Mouse (Mus musculus) midbrain, embryonic 11.5 days (tissue): Measurements from ENCODE around the gene Gm973. TPM values are rescaled to one million over a fixed set of nuclear protein-coding genes. Genes with fewer than 3 reads are reported as not detected.
"Not testable (repeated sequence)": the region's sequence is repeated elsewhere in the genome, so short reads cannot be mapped to it uniquely, and the experiment has no call there.

ENCODE experiments used
- ATAC-seq: fragments of 200-750 bp; cut with Nextera tagmentation; 2 replicates; pipeline ENCODE4 v1.8.0; 2017; ENCODE audit warnings: moderate TSS enrichment, moderate library complexity; ENCODE audit not compliant: low FRiP score
- DNase-seq: peaks from one replicate; pipeline ENCODE4 v3.0.0; 2015; ENCODE audit warnings: low spot score; ENCODE audit errors: missing footprints
- H3K27ac ChIP-seq: fragments of 300-500 bp; sonication (generic); 2 replicates; pipeline ENCODE4 v1.5.1; 2014; ENCODE audit warnings: low read depth, low read length
- H3K27me3 ChIP-seq: fragments of 300-500 bp; sonication (generic); 2 replicates; pipeline ENCODE4 v1.6.1; 2014; ENCODE audit warnings: mild to moderate bottlenecking, low read length, moderate library complexity, mixed read lengths; ENCODE audit not compliant: control insufficient read depth, insufficient read depth
- H3K36me3 ChIP-seq: fragments of 300-500 bp; sonication (generic); 2 replicates; pipeline ENCODE4 v1.6.1; 2014; ENCODE audit warnings: mild to moderate bottlenecking, low read length, moderate library complexity, mixed read lengths; ENCODE audit not compliant: control insufficient read depth, insufficient read depth
- H3K4me1 ChIP-seq: fragments of 300-500 bp; sonication (generic); 2 replicates; pipeline ENCODE4 v1.6.1; 2014; ENCODE audit warnings: low read length; ENCODE audit not compliant: control insufficient read depth, insufficient read depth
- H3K4me2 ChIP-seq: fragments of 300-500 bp; sonication (generic); 2 replicates; pipeline ENCODE4 v1.6.1; 2014; ENCODE audit warnings: mild to moderate bottlenecking, moderate library complexity
- H3K4me3 ChIP-seq: fragments of 300-500 bp; sonication (generic); 2 replicates; pipeline ENCODE4 v1.5.1; 2014; ENCODE audit warnings: low read depth, low read length
- H3K9ac ChIP-seq: fragments of 300-500 bp; sonication (generic); 2 replicates; pipeline ENCODE4 v1.6.1; 2014; ENCODE audit warnings: low read length
- H3K9me3 ChIP-seq: fragments of 300-500 bp; sonication (generic); 2 replicates; pipeline ENCODE4 v1.6.1; 2016; ENCODE audit warnings: low read length; ENCODE audit not compliant: control insufficient read depth
- WGBS: fragments of 180-500 bp; shearing (Covaris S2); extraction: QIAGEN DNeasy Blood & Tissue Kit; methylation state at CpG from one replicate; pipeline ENCODE4 v1.1.7; 2014; 5-methylcytosine and 5-hydroxymethylcytosine counted together
- polyA plus RNA-seq: library from polyadenylated mRNA; unstranded; fragments of >200 nt; fragmentation: Nextera tagmentation; extraction: Ambion mirVana; gene quantifications from 2 replicates; pipeline ENCODE4 v1.2.1, GENCODE M21; 2014

Gene Gm973
- polyA plus RNA-seq, 1 experiment from 2014 or later: 7.0 TPM

GRCm38 (mm10) chr1:59610929-59611328 lies 94.9 kb downstream of the Gm973 start:
- no peak overlapping the region for H3K4me3 ChIP-seq
- DNase-seq: no peak
- H3K4me2 ChIP-seq: no peak overlapping the region
- no peaks in the 10 kb centered on the region for H3K9me3 ChIP-seq
- WGBS: 86% methylated on average over 3 of the region's 3 CpGs
- ATAC-seq: no peak
- no peaks in the 10 kb centered on the region for H3K4me1 ChIP-seq
- no peaks in the 10 kb centered on the region for H3K27me3 ChIP-seq
- no peaks in the 10 kb centered on the region for H3K36me3 ChIP-seq
- no peak overlapping the region for H3K9ac ChIP-seq
- no peak overlapping the region for H3K27ac ChIP-seq

DNA sequence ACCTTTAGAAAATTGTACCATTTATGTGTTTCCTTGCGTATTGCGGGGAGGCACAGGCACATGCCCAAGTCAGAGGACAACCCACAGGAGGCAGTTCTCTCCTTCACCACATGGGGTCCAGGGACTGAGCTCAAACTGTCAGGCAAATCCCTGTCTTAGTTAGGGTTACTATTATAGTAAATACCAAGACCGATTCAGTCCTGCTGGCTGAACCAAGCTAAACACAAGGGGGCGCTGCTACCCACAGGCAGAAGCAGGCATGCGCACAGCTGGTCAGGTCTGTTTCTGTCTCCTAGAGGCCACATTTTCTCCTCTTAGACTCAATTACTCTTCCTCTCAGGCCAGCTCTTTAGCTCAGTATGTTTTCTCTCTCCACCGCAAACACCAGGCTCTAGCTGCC lies 97.7 kb downstream of the Gm973 start:
- Histone ChIP-seq H3K36me3 (no peaks in the 10 kb centered on the region), H3K9me3 (no peaks in the 10 kb centered on the region), H3K9ac (no peak overlapping the region), H3K4me2 (no peak overlapping the region), H3K27ac (no peak overlapping the region), H3K4me3 (no peak overlapping the region), H3K4me1 (no peaks in the 10 kb centered on the region), H3K27me3 (no peaks in the 10 kb centered on the region)
- DNase-seq (peak; percentile 91), ATAC-seq (no peak)
- 42% methylated on average over 6 of the region's 6 CpGs for WGBS

GRCm38 (mm10) chr1:59615021-59615420 lies 99.0 kb downstream of the Gm973 start:
- Histone ChIP-seq H3K27me3 (no peaks in the 10 kb centered on the region), H3K4me3 (no peak overlapping the region), H3K9ac (no peak overlapping the region), H3K36me3 (no peaks in the 10 kb centered on the region), H3K4me2 (no peak overlapping the region), H3K4me1 (no peaks in the 10 kb centered on the region), H3K27ac (no peak overlapping the region), H3K9me3 (no peaks in the 10 kb centered on the region)
- ATAC-seq (no peak), DNase-seq (no peak)
- 81% methylated on average over 2 of the region's 2 CpGs for WGBS

- Histone ChIP-seq H3K27ac (no peak overlapping the region), H3K4me3 (no peak overlapping the region), H3K9me3 (no peaks in the 10 kb centered on the region), H3K4me2 (no peak overlapping the region), H3K27me3 (no peaks in the 10 kb centered on the region), H3K36me3 (no peaks in the 10 kb centered on the region), H3K4me1 (no peaks in the 10 kb centered on the region), H3K9ac (no peak overlapping the region)
- WGBS: 94% methylated on average over 10 of the region's 10 CpGs
- ATAC-seq (no peak), DNase-seq (no peak)
Measured at GRCm38 (mm10) chr1:59619201-59619600, 103.1 kb downstream of the Gm973 start.

DNA sequence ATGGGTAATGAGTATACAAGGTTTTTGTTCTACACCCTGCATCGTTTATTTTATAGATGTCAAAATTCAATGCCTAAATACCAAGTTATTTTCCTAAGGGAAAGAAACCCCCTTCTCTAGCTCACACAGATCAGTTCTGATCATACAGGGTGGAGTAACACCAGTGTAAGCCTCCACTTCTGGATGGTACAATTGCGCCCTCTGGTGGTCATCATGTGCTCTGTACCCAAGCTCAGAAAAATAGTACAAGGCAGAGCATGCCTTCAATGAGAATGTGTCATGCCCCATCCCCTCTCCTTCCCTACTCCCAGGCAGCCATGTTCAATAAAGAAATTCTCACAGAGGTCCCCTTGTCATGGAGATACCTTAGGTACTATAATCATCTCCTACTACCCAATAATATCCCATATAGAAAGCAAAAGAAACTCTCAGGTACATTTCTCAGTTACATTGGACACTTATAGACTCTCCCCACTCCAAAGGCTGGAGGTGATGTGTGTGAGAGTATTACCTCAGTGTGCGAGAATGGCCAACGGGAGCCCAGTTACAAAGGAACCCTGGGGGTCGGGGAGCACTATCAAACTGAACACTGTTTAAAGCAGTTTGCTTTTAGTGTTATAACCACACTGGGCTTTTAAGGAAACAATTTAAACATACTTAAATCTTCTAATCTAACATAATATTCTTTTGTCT lies 107.4 kb downstream of the Gm973 start:
- ATAC-seq (peak; percentile 82), DNase-seq (peak; percentile 97)
- WGBS: 29% methylated on average over 5 of the region's 5 CpGs
- H3K9me3 ChIP-seq: no peaks in the 10 kb centered on the region
- H3K27me3 ChIP-seq: no peaks in the 10 kb centered on the region
- no peak overlapping the region for H3K9ac ChIP-seq
- no peak overlapping the region for H3K27ac ChIP-seq
- no peak overlapping the region for H3K4me3 ChIP-seq
- H3K4me2 ChIP-seq: no peak overlapping the region
- H3K36me3 ChIP-seq: no peaks in the 10 kb centered on the region
- H3K4me1 ChIP-seq: no peaks in the 10 kb centered on the region

DNA sequence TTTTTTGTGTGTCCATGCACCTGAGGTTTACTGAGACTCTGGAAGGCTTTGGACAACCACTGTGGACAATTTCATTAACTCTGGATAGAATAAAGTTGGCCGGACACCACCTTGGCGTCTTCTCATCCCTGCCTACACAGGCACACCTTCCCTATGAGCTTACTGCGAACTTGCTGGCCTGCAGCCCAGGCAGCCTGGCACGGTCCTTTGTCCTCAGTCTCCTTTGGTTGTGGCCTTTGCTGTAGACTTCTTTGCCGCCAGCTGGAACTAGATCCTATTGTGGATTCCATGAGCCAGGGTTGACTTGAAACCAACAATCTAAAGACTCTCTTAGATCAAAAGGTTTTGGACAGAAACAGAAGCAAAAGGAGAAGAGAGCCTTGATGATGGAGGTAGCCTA lies 109.3 kb downstream of the Gm973 start:
- H3K9ac ChIP-seq: no peak overlapping the region
- H3K27ac ChIP-seq: no peak overlapping the region
- H3K4me1 ChIP-seq: no peaks in the 10 kb centered on the region
- no peaks in the 10 kb centered on the region for H3K36me3 ChIP-seq
- no peak overlapping the region for H3K4me2 ChIP-seq
- H3K27me3 ChIP-seq: no peaks in the 10 kb centered on the region
- no peak for ATAC-seq
- H3K9me3 ChIP-seq: no peaks in the 10 kb centered on the region
- H3K4me3 ChIP-seq: no peak overlapping the region
- DNase-seq: no peak
- 83% methylated on average over 5 of the region's 5 CpGs for WGBS

- 62% methylated on average over 6 of the region's 6 CpGs for WGBS
- H3K27me3 ChIP-seq: no peaks in the 10 kb centered on the region
- ATAC-seq: no peak
- no peaks in the 10 kb centered on the region for H3K36me3 ChIP-seq
- H3K9me3 ChIP-seq: no peaks in the 10 kb centered on the region
- no peak overlapping the region for H3K4me3 ChIP-seq
- H3K9ac ChIP-seq: no peak overlapping the region
- no peak for DNase-seq
- H3K4me2 ChIP-seq: no peak overlapping the region
- H3K4me1 ChIP-seq: no peaks in the 10 kb centered on the region
- no peak overlapping the region for H3K27ac ChIP-seq
Measured at GRCm38 (mm10) chr1:59629194-59629593, 113.1 kb downstream of the Gm973 start.

DNA sequence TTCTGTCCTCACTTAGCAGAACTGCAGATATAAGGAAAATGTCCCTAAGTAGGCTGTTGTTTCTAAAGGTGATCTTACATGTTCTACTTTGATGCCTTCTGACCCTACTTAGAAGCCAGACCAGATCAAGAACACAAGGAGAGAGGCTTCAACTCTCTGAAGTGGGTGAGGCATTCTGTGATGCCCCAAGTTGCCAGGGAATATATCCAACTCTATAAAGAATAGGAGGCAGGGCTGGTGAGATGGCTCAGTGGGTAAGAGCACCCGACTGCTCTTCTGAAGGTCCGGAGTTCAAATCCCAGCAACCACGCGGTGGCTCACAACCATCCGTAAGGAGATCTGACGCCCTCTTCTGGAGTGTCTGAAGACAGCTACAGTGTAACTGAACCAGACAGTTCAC lies 114.3 kb downstream of the Gm973 start:
- not testable (repeated sequence) for H3K27ac ChIP-seq, H3K9me3 ChIP-seq, H3K4me3 ChIP-seq, H3K4me2 ChIP-seq, ATAC-seq, H3K4me1 ChIP-seq, H3K36me3 ChIP-seq, H3K27me3 ChIP-seq, H3K9ac ChIP-seq
- peak; percentile 60 for DNase-seq
- WGBS: 87% methylated on average over 6 of the region's 6 CpGs

DNA sequence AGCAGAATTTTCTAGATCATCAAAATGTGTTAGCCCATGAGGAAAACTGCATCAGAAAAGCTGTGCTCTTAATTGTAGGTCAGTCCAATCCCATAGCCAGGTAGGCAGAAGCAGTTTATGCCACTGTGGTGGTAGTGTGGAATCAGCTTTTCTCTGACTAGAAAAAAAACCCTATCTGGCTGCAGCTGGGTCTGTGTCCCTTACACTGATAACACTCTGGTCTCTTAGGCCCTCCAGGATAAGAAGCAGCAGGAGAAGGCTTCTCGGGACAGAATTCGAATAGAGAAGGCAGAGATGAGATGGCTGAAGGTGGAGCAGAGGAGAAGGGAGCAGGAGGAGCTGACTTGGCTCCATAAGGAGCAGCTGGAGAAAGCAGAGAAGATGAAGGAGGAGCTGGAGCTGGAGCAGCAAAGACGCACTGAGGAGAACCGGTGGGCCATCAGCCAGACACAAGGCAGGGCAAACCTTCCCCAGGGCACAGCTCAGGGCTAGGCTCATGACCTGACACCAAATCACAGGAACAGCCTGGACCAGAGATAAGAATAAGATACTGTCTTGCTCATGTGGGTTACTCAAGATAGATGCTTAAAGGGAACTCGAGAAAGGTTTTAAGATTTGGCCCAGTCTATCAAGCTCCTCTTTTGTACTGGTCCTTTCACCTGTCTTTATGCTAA lies 116.1 kb downstream of the Gm973 start:
- ATAC-seq: no peak

More for the DNA sequence above, 116.1 kb downstream of the Gm973 start:
- 77% methylated on average over 5 of the region's 5 CpGs for WGBS
- H3K27me3 ChIP-seq: no peaks in the 10 kb centered on the region
- no peaks in the 10 kb centered on the region for H3K36me3 ChIP-seq
- H3K27ac ChIP-seq: no peak overlapping the region
- no peaks in the 10 kb centered on the region for H3K4me1 ChIP-seq
- no peak overlapping the region for H3K9ac ChIP-seq
- H3K4me3 ChIP-seq: no peak overlapping the region
- DNase-seq: no peak
- no peak overlapping the region for H3K4me2 ChIP-seq
- H3K9me3 ChIP-seq: no peaks in the 10 kb centered on the region
